Mouse (Mus musculus): Measurements from ENCODE around the gene Trat1.

Trat1 gene

GRCm38 (mm10) chr16:48716343-48716742 lies 55.5 kb downstream of the Trat1 start:
- DNase-seq = no peak

GRCm38 (mm10) chr16:48701896-48702295 lies 69.9 kb downstream of the Trat1 start:
- DNase-seq = peak; percentile 1
